29 mouse cellular contexts compared by ENCODE assay signal in genomic region chr10:117671266-117671665, GRCm38 (mm10).
"Had no signal": no experiment of that assay in that cellular context is flagged by ENCODE, and none has a peak within 500 bp of the region (broad histone marks: within the 10 kb centered on the region; RNA-seq: fewer than 3 reads in every experiment).

No protein-coding gene starts in this region.

- H3K4me3 ChIP-seq: heart, embryonic 10.5 days; heart, embryonic 12.5 days; heart, embryonic 13.5 days; heart, embryonic 15.5 days; hindbrain, embryonic 10.5 days; hindbrain, embryonic 12.5 days; hindbrain, embryonic 13.5 days; hindbrain, embryonic 15.5 days; intestine, embryonic 15.5 days; kidney, embryonic 15.5 days; left cerebral cortex, adult 2 months had no signal

- H3K27ac ChIP-seq: heart, embryonic 10.5 days; heart, embryonic 13.5 days; heart, embryonic 15.5 days; hindbrain, embryonic 10.5 days; hindbrain, embryonic 12.5 days; hindbrain, embryonic 13.5 days; hindbrain, embryonic 14.5 days; hindbrain, embryonic 15.5 days; hindbrain, postnatal 0 days; intestine, embryonic 15.5 days; kidney, embryonic 15.5 days; kidney, postnatal 0 days; left cerebral cortex, adult 2 months had no signal

- DNase-seq: heart, postnatal 10 days; heart, postnatal 14 days; heart, postnatal 36 days; heart, postnatal 4 days; kidney, adult 11 months; kidney, adult 18-20 months; kidney, adult 2 months; kidney, adult 8-10 months; kidney, adult 9 months; kidney, postnatal 10 days; kidney, postnatal 14 days; kidney, postnatal 36 days; kidney, postnatal 4 days; layer of hippocampus, adult 9-11 months; layer of hippocampus, postnatal 36 days had no signal
